ENCODE assay signal across 9 mouse cellular contexts in genomic region chr8:9771606-9772518, GRCm38 (mm10). TPM values are rescaled to one million over a fixed set of nuclear protein-coding genes. Genes with fewer than 3 reads are reported as not detected.
DNase-seq lines count a peak whose midpoint lies in the region; ATAC-seq and TF ChIP-seq lines count a peak whose summit lies in the region.
"Had no signal": no experiment of that assay in that cellular context is flagged by ENCODE, and none has a peak within 500 bp of the region (broad histone marks: within the 10 kb centered on the region; RNA-seq: fewer than 3 reads in every experiment).

No protein-coding gene starts in this region.

- H3K4me2 ChIP-seq in lung, embryonic 14.5 days = peak overlapping the region; percentile 77
- H3K4me2 ChIP-seq in embryonic facial prominence, embryonic 11.5 days (ENCODE audit: low read depth, low read length) = peak overlapping the region; percentile 92
- peak overlapping the region; percentile 87 for H3K4me2 ChIP-seq in intestine, embryonic 15.5 days (replicated peaks)
- peak overlapping the region; percentile 49 for H3K4me2 ChIP-seq in liver, embryonic 13.5 days

- WGBS in lung, embryonic 14.5 days = under 1% methylated on average over 51 of the region's 55 CpGs
- WGBS in embryonic facial prominence, embryonic 11.5 days = under 1% methylated on average over 41 of the region's 55 CpGs
- WGBS in intestine, embryonic 15.5 days = under 1% methylated on average over 50 of the region's 55 CpGs
- 3% methylated on average over 36 of the region's 55 CpGs for WGBS in liver, embryonic 13.5 days (ENCODE audit: insufficient replicate concordance)

- no peaks in the 10 kb centered on the region for H3K4me1 ChIP-seq in lung, embryonic 14.5 days (ENCODE audit: insufficient read depth)
- H3K4me1 ChIP-seq in embryonic facial prominence, embryonic 11.5 days (ENCODE audit: control insufficient read depth, insufficient read depth, low read length) = peaks cover 5% of the 10 kb centered on the region; the same call in 1 of the 2 replicates
- peaks cover 7% of the 10 kb centered on the region for H3K4me1 ChIP-seq in intestine, embryonic 15.5 days (replicated peaks)
- no peaks in the 10 kb centered on the region for H3K4me1 ChIP-seq in liver, embryonic 13.5 days (replicated peaks)

- no peak overlapping the region for H3K27ac ChIP-seq in lung, embryonic 14.5 days (ENCODE audit: low read depth)
- H3K27ac ChIP-seq in embryonic facial prominence, embryonic 11.5 days (replicated peaks; ENCODE audit: low read depth, low read length) = no peak overlapping the region
- no peak overlapping the region for H3K27ac ChIP-seq in intestine, embryonic 15.5 days
- H3K27ac ChIP-seq in liver, embryonic 13.5 days = no peak overlapping the region

- H3K4me3 ChIP-seq in lung, embryonic 14.5 days (ENCODE audit: low read depth, low read length) = peak overlapping the region; percentile 44
- peak overlapping the region; percentile 50 for H3K4me3 ChIP-seq in embryonic facial prominence, embryonic 11.5 days (ENCODE audit: low read depth, low read length)
- peak overlapping the region; percentile 46 for H3K4me3 ChIP-seq in intestine, embryonic 15.5 days (replicated peaks)
- peak overlapping the region; percentile 37 for H3K4me3 ChIP-seq in liver, embryonic 13.5 days (replicated peaks)

- peak; percentile 52; the same call in 1 of the 2 replicates for ATAC-seq in lung, embryonic 14.5 days (ENCODE audit: insufficient read depth)
- ATAC-seq in embryonic facial prominence, embryonic 11.5 days (replicated peaks; ENCODE audit: insufficient number of reproducible peaks, low FRiP score, low TSS enrichment, low read depth) = peak; percentile 66
- ATAC-seq in intestine, embryonic 15.5 days = peak; percentile 43; the same call in 1 of the 2 replicates
- no peak for ATAC-seq in liver, embryonic 13.5 days (ENCODE audit: low read depth)

- TF ChIP-seq CTCF in lung, embryonic 14.5 days (IDR thresholded peaks at IDR 0.05; ENCODE audit: low read depth) = no peak

- H3K9ac ChIP-seq in lung, embryonic 14.5 days = no peak overlapping the region
- H3K9ac ChIP-seq in embryonic facial prominence, embryonic 11.5 days (replicated peaks; ENCODE audit: low read length) = peak overlapping the region; percentile 32; the same call in 1 of the 2 replicates
- 0 out of 2 replicates have a peak overlapping the region, but pooled peaks have one; percentile 20 for H3K9ac ChIP-seq in intestine, embryonic 15.5 days
- no peak overlapping the region for H3K9ac ChIP-seq in liver, embryonic 13.5 days

- peak; percentile 10 for DNase-seq in lung, embryonic 14.5 days
- no peak for DNase-seq in lung, postnatal 14 days
- peak; percentile 11 for DNase-seq in embryonic facial prominence, embryonic 11.5 days (ENCODE audit: low spot score)
- DNase-seq in liver, embryonic 13.5 days = no peak
- peak; percentile 32 to 34 for DNase-seq in right cerebral cortex, postnatal 36 days (ENCODE audit: low spot score in 2 of 2)
- no peak for DNase-seq in B cell, adult 2 months
- DNase-seq in adrenal gland, adult 18-20 months (ENCODE audit: low spot score in 2 of 2) = no peak

- no peaks in the 10 kb centered on the region for H3K36me3 ChIP-seq in lung, embryonic 14.5 days (ENCODE audit: insufficient read depth)
- H3K36me3 ChIP-seq in embryonic facial prominence, embryonic 11.5 days (replicated peaks; ENCODE audit: control insufficient read depth, insufficient read depth, low read depth, low read length) = no peaks in the 10 kb centered on the region
- H3K36me3 ChIP-seq in intestine, embryonic 15.5 days = no peaks in the 10 kb centered on the region
- H3K36me3 ChIP-seq in liver, embryonic 13.5 days = no peaks in the 10 kb centered on the region

- H3K27me3 ChIP-seq in lung, embryonic 14.5 days (ENCODE audit: insufficient read depth, low read length) = peaks cover 45% of the 10 kb centered on the region
- H3K27me3 ChIP-seq in embryonic facial prominence, embryonic 11.5 days (ENCODE audit: control insufficient read depth, insufficient read depth, low read length) = peaks cover 18% of the 10 kb centered on the region
- H3K27me3 ChIP-seq in intestine, embryonic 15.5 days (replicated peaks) = peaks cover 42% of the 10 kb centered on the region
- H3K27me3 ChIP-seq in liver, embryonic 13.5 days = peaks cover 45% of the 10 kb centered on the region

- no peaks in the 10 kb centered on the region for H3K9me3 ChIP-seq in lung, embryonic 14.5 days (ENCODE audit: low read depth, low read length)
- no peaks in the 10 kb centered on the region for H3K9me3 ChIP-seq in embryonic facial prominence, embryonic 11.5 days (replicated peaks; ENCODE audit: control insufficient read depth, low read length)
- H3K9me3 ChIP-seq in intestine, embryonic 15.5 days = no peaks in the 10 kb centered on the region
- no peaks in the 10 kb centered on the region for H3K9me3 ChIP-seq in liver, embryonic 13.5 days (replicated peaks)

RNA-seq across cellular contexts. Expression of gene Fam155a, which starts 0.9 kb away (rescaled TPM):
- polyA plus RNA-seq in lung, embryonic 14.5 days (2014; fragmentation: Nextera tagmentation; extraction: Ambion mirVana) = 0.16 and 0.26 TPM in 2 replicates
- polyA plus RNA-seq in embryonic facial prominence, embryonic 11.5 days (2014; fragmentation: Nextera tagmentation; extraction: Ambion mirVana) = 0.83 and 1.1 TPM in 2 replicates
- polyA plus RNA-seq in intestine, embryonic 15.5 days (2015; fragmentation: Nextera tagmentation; extraction: Ambion mirVana) = 1.3 and 1.4 TPM in 2 replicates
- 0.05 and 0.16 TPM in 2 replicates for polyA plus RNA-seq in liver, embryonic 13.5 days (2015; fragmentation: Nextera tagmentation; extraction: Ambion mirVana)
- 1 to 10 TPM; 6.5 to 6.9 TPM for total RNA-seq in adrenal gland, adult 18-20 months (2021)
- total RNA-seq: neutrophil, adult 5-6 weeks had no signal

Comparison
In these comparisons a context has a peak if more than half of its experiments do, and no peak if none do; other contexts are left out.
1. DNase-seq: peak in lung, embryonic 14.5 days (single experiment), embryonic facial prominence, embryonic 11.5 days (single experiment) and right cerebral cortex, postnatal 36 days (2 of 2); none in lung, postnatal 14 days (single experiment), liver, embryonic 13.5 days (single experiment), B cell, adult 2 months (0 of 2) and adrenal gland, adult 18-20 months (0 of 2).
2. H3K9ac ChIP-seq: peak in embryonic facial prominence, embryonic 11.5 days (single experiment) and intestine, embryonic 15.5 days (single experiment); none in lung, embryonic 14.5 days (single experiment) and liver, embryonic 13.5 days (single experiment).
3. Peak in every context shown above with its lines, with median percentiles within 50 percentile points of each other: H3K4me2 ChIP-seq and H3K4me3 ChIP-seq.